Mouse (Mus musculus) CH12F3 (cell line): ENCODE results near the gene Vezf1.

Experiments
- in situ Hi-C: fragments of 300-500 bp; cut with MboI; formaldehyde crosslinking; loops from 2 replicates; pipeline ENCODE4 v1.14.3; 2020; ENCODE audit warnings: low sequenced_read_pairs

The Vezf1 gene

DNA sequence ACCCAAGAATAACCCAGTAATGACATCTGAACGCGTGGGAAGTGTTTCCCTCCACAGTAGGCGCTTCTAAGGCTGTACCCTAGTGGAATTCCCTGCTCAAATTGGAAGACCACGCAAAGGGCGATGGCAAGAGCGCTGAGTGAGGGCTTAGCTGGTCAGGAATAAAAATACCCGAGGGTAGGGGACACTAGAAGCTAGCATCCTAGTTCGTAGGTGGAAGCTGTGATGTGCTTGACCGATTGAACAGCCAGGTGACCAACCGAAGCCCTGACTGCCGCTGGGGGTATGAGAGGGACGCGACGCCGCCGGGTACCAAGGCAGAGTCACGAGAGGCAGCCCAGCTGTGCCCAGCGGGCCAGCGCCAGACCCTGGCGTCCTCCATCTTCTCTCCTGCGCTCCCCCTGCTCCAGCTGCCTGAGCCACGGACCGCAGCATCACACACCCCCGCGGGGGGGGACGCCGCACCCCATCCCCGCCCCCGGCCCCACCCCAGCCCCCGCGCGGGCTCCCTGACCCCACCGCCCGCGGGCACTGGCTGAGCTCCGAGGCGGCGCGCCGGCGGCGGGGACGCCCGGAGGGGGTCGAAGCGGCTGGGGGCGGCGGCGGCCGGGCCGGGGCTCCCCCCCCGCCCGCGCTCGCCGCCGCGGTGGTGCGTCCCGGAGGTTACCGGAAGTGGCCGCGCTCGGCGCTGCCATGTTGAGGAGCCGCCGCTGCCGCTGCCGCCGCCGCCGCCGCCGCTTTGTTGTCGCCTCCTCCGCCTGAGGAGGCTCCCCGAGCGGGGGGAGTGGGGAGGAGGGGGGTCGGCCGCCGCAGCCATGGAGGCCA is at the start of gene Vezf1:
Gene Vezf1 (plus strand): TSS at position 694 of the 825 bp plus-strand sequence.
- in situ Hi-C loops: no loop called here

GRCm38 (mm10) chr11:88023933-88024332 is 44.1 kb upstream of the Vezf1 start:
- in situ Hi-C loops: no loop called here

DNA sequence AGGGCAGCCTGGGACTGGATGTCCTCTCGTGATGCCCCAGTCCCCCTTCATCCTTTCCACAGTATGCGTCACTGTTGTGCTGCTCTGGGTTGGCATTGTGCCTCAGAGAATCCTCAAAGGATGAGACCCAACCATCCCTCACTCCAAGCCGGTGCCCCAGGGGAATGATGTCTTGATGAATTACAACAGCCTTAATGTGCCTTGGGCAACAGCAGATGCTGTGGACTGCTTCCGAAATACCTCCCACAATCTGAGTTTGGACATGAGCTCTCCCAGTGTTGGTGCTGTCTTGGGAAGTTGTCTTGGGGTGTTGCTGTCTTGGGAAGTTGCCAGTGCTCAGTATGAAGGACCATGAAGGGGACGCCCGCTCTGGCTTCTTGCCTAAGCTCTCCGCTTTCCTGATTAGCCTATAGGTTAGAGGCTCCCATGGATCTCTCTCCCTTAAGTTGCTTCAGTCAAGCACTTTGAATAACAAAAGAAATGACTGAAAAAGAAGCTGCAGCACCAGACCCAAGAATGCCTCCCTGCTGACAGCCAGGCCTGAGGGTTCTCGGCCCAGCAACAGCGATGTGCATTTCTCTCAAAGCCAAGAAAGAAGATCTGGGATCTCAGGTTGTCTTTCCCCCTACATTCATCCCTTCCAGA is 40.6 kb upstream of the Vezf1 start:
- in situ Hi-C loops: no loop called here

GRCm38 (mm10) chr11:88028193-88028684 is 39.8 kb upstream of the Vezf1 start:
- in situ Hi-C loops: no loop called here

DNA sequence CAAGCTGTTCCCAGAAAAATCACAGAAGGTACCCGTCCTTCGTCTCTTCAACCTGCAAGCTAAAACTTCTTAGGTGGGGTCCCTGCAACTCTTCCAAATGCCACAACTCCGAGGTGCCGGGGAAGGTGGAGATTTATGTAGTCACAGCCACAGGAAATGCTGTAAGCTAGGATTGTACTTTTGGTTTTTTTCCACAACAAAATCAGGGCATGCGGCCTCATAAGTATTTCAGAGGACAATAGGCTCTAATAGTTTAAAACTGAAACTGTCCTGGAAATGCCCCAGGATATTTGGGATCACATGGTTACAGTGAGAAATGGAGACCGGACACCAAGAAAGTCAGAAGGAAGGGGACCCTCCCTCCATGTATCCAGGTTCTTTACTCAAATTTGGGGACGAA is 37.9 kb upstream of the Vezf1 start:
- in situ Hi-C loops: no loop called here

GRCm38 (mm10) chr11:88030836-88031235 is 37.2 kb upstream of the Vezf1 start:
- in situ Hi-C loops: no loop called here

DNA sequence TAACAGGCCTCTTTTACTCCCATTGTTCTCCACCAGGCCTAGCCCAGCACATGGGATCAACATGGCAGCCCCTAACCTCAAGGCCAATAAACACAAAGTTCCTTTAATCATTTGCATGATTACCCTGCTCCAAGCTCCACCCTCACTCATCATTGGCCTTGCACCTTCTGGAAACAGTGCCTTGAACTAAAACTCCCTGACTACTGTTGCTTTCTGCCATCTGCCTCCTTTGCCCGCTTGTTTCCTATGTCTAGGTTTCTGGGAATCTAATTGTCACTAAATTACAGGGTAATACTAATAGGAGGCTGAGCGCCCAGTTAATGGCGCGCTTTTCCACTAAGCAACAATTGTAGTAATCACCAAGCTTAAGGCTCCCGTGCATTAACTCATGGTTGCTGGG is 36.3 kb upstream of the Vezf1 start:
- in situ Hi-C loops: no loop called here

GRCm38 (mm10) chr11:88035970-88036369 is 32.1 kb upstream of the Vezf1 start:
- in situ Hi-C loops: no loop called here

DNA sequence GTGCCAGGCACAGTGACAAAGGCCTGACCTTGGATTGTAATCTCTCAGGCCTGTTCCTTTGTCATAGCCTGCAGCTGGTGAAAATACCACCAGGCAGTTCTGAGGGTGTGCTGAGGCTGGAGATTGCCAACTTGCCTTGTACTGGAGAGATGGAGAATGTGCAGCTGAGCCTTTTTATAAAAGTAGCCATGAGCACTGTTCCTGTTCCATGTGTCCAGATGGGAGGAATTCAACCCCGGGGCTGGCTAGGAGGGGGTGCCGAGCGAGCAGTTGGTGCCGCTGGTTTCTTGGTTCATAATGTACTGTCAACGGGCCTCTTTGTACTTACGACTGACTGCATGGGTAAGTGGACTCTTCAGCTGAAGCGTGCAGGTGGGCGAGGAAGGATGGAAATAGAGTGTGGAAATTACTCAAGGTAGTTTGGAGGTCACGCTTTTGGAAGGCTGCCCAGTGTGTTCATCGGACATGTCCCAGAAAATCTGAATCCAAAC is 31.3 kb upstream of the Vezf1 start:
- in situ Hi-C loops: no loop called here

- in situ Hi-C loops: no loop called here
These were observed 30.7 kb upstream of the Vezf1 start for GRCm38 (mm10) chr11:88037386-88037785.

GRCm38 (mm10) chr11:88039066-88039465 is 29.0 kb upstream of the Vezf1 start:
- in situ Hi-C loops: no loop called here

GRCm38 (mm10) chr11:88044314-88044713 is 23.8 kb upstream of the Vezf1 start:
- in situ Hi-C loops: loop anchor here (10.0 kb wide), 1 partner anchor 50 kb away; no protein-coding TSS in a partner anchor

- in situ Hi-C loops: loop anchor here (10.0 kb wide), 1 partner anchor 50 kb away; no protein-coding TSS in a partner anchor
These were observed 22.9 kb upstream of the Vezf1 start for GRCm38 (mm10) chr11:88045159-88045558.

DNA sequence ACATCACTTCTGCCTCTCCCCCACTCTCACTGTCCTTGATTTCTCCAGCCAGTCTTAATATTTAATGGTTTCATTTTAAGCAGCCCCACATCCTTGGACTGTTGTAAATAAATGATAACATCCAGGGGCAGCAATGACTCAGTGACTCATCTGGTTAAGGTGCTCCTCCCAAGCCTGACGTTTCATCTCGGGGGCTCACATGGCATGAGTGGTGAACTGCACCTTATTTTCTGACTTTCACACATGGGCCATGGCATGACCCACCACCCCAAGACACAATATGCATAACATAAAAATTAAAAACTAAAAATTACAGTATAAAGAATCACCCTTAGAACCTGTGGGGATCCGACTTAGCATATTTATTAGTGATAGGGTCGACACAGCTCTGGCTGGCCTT is 22.2 kb upstream of the Vezf1 start:
- in situ Hi-C loops: loop anchor here (10.0 kb wide), 1 partner anchor 51 kb away; no protein-coding TSS in a partner anchor

DNA sequence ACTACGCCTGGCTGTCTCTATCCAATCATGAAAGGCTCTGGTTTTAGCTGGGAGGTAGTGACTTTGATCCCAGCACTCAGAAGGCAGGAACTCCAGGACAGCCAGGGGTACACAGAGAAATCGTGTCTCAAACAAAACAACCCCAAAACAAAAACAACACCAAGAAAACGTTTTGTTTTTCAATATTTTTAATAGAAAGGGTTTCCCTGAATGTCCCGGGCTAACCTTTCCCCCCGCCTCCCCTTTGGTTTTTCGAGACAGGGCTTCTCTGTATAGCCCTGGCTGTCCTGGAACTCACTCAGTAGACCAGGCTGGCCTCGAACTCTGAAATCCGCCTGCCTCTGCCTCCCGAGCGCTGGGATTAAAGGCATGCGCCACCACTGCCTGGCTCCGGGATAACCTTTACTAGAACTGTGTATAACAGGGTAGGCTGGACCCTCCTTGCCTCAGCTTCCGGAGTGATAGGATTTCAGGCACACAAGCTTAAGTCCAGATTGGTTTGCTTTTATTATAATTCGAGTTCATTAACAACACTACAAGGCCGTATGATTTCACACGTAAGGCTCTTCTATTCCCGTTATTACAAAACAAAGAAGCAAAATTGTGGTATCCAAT is 21.6 kb upstream of the Vezf1 start:
- in situ Hi-C loops: loop anchor here (10.0 kb wide), 1 partner anchor 52 kb away; no protein-coding TSS in a partner anchor

DNA sequence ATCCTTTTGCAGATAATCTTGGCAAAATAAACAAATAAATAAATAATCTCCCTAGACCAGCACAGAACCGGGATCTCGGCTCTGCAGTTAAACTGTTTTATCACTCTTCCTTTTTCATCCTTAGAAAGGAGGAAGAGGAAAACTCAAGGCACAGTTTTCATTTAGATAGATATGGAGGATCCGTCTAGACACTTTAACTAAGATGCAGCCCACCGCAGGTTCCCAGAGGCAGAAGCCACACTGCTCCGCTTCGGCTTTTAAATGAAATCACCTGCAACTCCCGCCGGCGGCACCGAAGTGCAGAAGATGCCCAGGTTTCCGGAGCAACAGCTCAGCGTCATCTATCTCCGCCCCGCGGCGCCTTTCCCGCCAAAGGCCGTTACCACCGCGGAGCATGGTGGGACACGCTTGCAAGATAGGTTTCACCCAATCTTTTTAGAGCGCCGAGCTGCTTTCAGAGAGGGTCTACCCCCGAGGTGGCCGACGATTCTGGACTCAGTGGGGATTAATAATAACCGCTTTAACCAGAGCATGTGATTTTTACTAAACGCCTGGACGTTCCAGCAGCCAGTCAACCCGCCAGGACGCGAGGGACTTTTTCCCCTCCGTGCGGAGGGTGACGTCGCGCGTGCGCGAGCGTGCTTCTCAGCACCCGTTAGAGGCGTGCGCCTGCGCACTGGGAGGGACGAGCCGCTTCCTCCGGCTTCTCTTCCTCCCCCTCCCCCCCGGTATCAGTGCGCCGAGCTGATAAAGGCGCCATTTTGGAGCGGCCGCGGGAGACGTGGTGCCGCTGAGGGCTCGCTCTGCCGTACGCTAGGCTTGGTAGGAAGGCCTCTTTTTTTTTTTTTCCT is 20.9 kb upstream of the Vezf1 start, which contains the start of gene Srsf1:
Gene Srsf1 (plus strand): TSS at position 430 of the 851 bp plus-strand sequence.
- in situ Hi-C loops: loop anchor here (10.0 kb wide), 1 partner anchor 52 kb away; no protein-coding TSS in a partner anchor

DNA sequence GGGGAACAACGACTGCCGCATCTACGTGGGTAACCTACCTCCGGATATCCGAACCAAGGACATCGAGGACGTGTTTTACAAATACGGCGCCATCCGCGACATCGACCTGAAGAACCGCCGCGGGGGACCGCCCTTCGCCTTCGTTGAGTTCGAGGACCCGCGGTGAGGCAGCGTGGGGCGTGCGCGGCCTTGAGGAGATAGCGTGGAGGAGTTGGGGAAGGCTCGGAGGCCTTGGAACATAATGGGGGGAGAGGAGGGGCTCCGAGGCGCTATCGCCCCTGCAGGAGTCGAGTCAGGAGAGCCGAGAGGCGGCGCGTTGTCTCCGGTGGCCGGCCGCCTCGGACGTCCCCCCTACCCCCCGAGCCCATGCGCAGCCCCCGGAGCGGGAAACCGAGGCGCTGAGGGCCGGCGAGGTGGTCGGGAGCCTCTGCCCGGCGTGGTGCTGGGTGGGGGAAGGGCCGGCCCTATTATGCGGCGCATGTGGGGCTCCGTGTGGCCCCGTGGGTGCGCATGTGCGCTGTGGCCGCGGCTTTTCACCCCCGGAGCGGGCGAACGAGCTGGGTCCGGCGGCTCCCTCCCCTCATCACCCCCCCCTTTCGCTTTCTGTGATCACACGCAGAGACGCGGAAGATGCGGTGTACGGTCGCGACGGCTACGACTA is 20.1 kb upstream of the Vezf1 start:
- in situ Hi-C loops: loop anchor here (10.0 kb wide), 1 partner anchor 53 kb away; no protein-coding TSS in a partner anchor

GRCm38 (mm10) chr11:88048961-88049670 is 19.0 kb upstream of the Vezf1 start:
- in situ Hi-C loops: loop anchor here (10.0 kb wide), 1 partner anchor 54 kb away; no protein-coding TSS in a partner anchor

DNA sequence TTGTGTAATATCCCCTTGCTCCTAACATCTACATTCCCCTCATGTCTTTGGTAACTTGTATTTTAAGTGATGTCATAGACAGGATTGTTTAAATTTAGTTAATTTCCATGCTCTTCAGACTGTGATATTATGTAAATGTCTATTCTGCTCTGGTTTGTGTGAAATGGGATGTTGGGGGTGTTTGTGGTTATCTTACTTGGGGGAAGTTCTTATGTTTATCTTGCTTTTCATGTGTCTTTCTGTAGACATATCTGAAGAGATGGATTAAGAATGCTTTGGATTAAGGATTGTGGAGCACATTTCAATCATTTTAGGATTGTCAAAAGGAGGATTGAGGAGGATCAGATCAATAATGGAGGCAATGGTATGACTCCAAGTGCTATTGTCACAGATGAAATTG is 18.3 kb upstream of the Vezf1 start:
- in situ Hi-C loops: loop anchor here (10.0 kb wide), 1 partner anchor 55 kb away; no protein-coding TSS in a partner anchor
